Mouse (Mus musculus): Measurements from ENCODE around the gene Psors1c2.

GRCm38 (mm10) chr17:35551881-35552414 is 18.9 kb downstream of the Psors1c2 start, which contains the start of gene Cdsn:
- TF ChIP-seq CTCF (IDR thresholded peaks at IDR 0.05; ENCODE audit: borderline replicate concordance, extremely low read depth, insufficient read depth, insufficient read length) (no peak), POLR2A (IDR thresholded peaks at IDR 0.05; ENCODE audit: borderline replicate concordance, extremely low read depth, insufficient read depth, insufficient read length, poor library complexity, severe bottlenecking) (no peak)

Measured in brain, embryonic 14.5 days (tissue).